Mouse (Mus musculus) CH12.LX (cell line): ENCODE data around the gene Trim47. TPM values are rescaled to one million over a fixed set of nuclear protein-coding genes. Genes with fewer than 3 reads are reported as not detected.

Source experiments
- DNase-seq: peaks from one replicate; pipeline ENCODE4 v3.0.0-alpha.2; 2013; ENCODE audit errors: extremely low read depth
- H3K27ac ChIP-seq: 2 replicates; pipeline ENCODE4 v1.5.1; 2012; ENCODE audit warnings: low read depth, mild to moderate bottlenecking, control low read depth, moderate library complexity; ENCODE audit not compliant: insufficient read depth
- H3K27me3 ChIP-seq: replicated peaks from 2 replicates; pipeline ENCODE3; 2012; ENCODE audit warnings: inconsistent platforms
- H3K36me3 ChIP-seq, 2 experiments: replicated peaks in 1 of 2; 2 replicates each; pipeline versions ENCODE3 to v1.6.1; 2012; ENCODE audit warnings: inconsistent platforms in 1 of 2, low read length in 1 of 2, mild to moderate bottlenecking in 1 of 2, mixed read lengths in 1 of 2, moderate library complexity in 1 of 2; ENCODE audit not compliant: control insufficient read depth in 1 of 2, insufficient read depth in 1 of 2
- H3K4me1 ChIP-seq, 2 experiments: 2 replicates each; pipeline ENCODE4 v1.6.1; 2012; ENCODE audit warnings: inconsistent platforms in 1 of 2, moderate library complexity in 1 of 2; ENCODE audit not compliant: insufficient read depth in 2 of 2, control insufficient read depth in 1 of 2
- H3K4me2 ChIP-seq: 2 replicates; pipeline ENCODE4 v1.6.1; 2012; ENCODE audit warnings: low read depth, mild to moderate bottlenecking, control low read depth; ENCODE audit not compliant: poor library complexity, insufficient read depth, severe bottlenecking
- H3K4me3 ChIP-seq, 3 experiments: fragments of 150-350 bp in 1 of 3; sonication (generic) in 1 of 3; replicated peaks in 1 of 3; 2 replicates each; pipeline versions ENCODE3 to v1.5.1; 2011 to 2012; ENCODE audit warnings: low read depth in 2 of 3, low read length in 2 of 3, mild to moderate bottlenecking in 2 of 3, moderate library complexity in 2 of 3, control low read depth in 1 of 3, improper control_type of control experiment in 1 of 3, inconsistent platforms in 1 of 3, mixed read lengths in 1 of 3; ENCODE audit not compliant: poor library complexity in 1 of 3
- H3K79me2 ChIP-seq: replicated peaks from 2 replicates; pipeline ENCODE4 v1.6.1; 2012; ENCODE audit warnings: mild to moderate bottlenecking, moderate library complexity; ENCODE audit not compliant: control insufficient read depth, poor library complexity, insufficient read depth, severe bottlenecking; ENCODE audit errors: extremely low read depth
- H3K9ac ChIP-seq: 2 replicates; pipeline ENCODE4 v1.6.1; 2012; ENCODE audit warnings: low read depth, mild to moderate bottlenecking, control low read depth, moderate library complexity; ENCODE audit not compliant: insufficient read depth
- H3K9me3 ChIP-seq: replicated peaks from 2 replicates; pipeline ENCODE3; 2012; ENCODE audit warnings: low read length, inconsistent platforms, mixed read lengths
- CHD1 ChIP-seq: IDR thresholded peaks from 2 replicates; pipeline ENCODE4 v1.6.1; 2012; ENCODE audit warnings: low read depth, low read length, improper control_type of control experiment, inconsistent platforms
- CHD2 ChIP-seq: IDR thresholded peaks from 2 replicates; pipeline ENCODE4 v1.6.1; 2011; ENCODE audit warnings: low read length, improper control_type of control experiment
- CTCF ChIP-seq, 2 experiments: IDR thresholded peaks in 1 of 2; conservative IDR thresholded peaks in 1 of 2; 2 replicates each; pipeline ENCODE4 v1.5.1; 2011 to 2012; ENCODE audit warnings: low read depth in 2 of 2, low read length in 2 of 2, improper control_type of control experiment in 1 of 2, inconsistent platforms in 1 of 2, mild to moderate bottlenecking in 1 of 2, moderate library complexity in 1 of 2
- E2F4 ChIP-seq: IDR thresholded peaks from 2 replicates; pipeline ENCODE4 v1.6.1; 2011; ENCODE audit warnings: low read depth, low read length, improper control_type of control experiment; ENCODE audit not compliant: insufficient replicate concordance
- GABPA ChIP-seq: IDR thresholded peaks from 2 replicates; pipeline ENCODE4 v1.6.1; 2012; ENCODE audit warnings: low read depth, low read length, improper control_type of control experiment, inconsistent platforms; ENCODE audit not compliant: insufficient replicate concordance
- HCFC1 ChIP-seq: IDR thresholded peaks from 2 replicates; pipeline ENCODE4 v1.6.1; 2012; ENCODE audit warnings: low read depth, mild to moderate bottlenecking, inconsistent platforms, low read length, improper control_type of control experiment
- IRF4 ChIP-seq: IDR thresholded peaks from 2 replicates; pipeline ENCODE4 v1.6.1; 2014; ENCODE audit warnings: low read depth, mild to moderate bottlenecking, inconsistent platforms, low read length, improper control_type of control experiment
- MAX ChIP-seq: IDR thresholded peaks from 2 replicates; pipeline ENCODE4 v1.6.1; 2011; ENCODE audit warnings: low read length, improper control_type of control experiment
- MAZ ChIP-seq: IDR thresholded peaks from 2 replicates; pipeline ENCODE4 v1.6.1; 2012; ENCODE audit warnings: low read depth, mild to moderate bottlenecking, inconsistent platforms, low read length, improper control_type of control experiment, moderate library complexity
- MYC ChIP-seq: IDR thresholded peaks from 2 replicates; pipeline ENCODE4 v1.6.1; 2011; ENCODE audit warnings: low read depth, mild to moderate bottlenecking, improper control_type of control experiment, low read length
- NRF1 ChIP-seq: IDR thresholded peaks from 2 replicates; pipeline ENCODE4 v1.6.1; 2014; ENCODE audit warnings: low read depth, mild to moderate bottlenecking, inconsistent platforms, low read length, improper control_type of control experiment, moderate library complexity
- PAX5 ChIP-seq: IDR thresholded peaks from 2 replicates; pipeline ENCODE4 v1.6.1; 2012; ENCODE audit warnings: low read length, inconsistent platforms, mixed read lengths
- POLR2A ChIP-seq: IDR thresholded peaks from 2 replicates; pipeline ENCODE4 v1.6.1; 2011; ENCODE audit warnings: low read depth, mild to moderate bottlenecking, improper control_type of control experiment, low read length
- RAD21 ChIP-seq: IDR thresholded peaks from 2 replicates; pipeline ENCODE4 v1.6.1; 2011; ENCODE audit warnings: low read depth, mild to moderate bottlenecking, low read length, improper control_type of control experiment, moderate library complexity
- SIN3A ChIP-seq: IDR thresholded peaks from 2 replicates; pipeline ENCODE4 v1.6.1; 2012; ENCODE audit warnings: low read length, improper control_type of control experiment, inconsistent platforms
- TCF12 ChIP-seq: IDR thresholded peaks from 2 replicates; pipeline ENCODE4 v1.6.1; 2014; ENCODE audit warnings: low read depth, mild to moderate bottlenecking, inconsistent platforms, low read length, improper control_type of control experiment
- UBTF ChIP-seq: IDR thresholded peaks from 2 replicates; pipeline ENCODE4 v1.6.1; 2012; ENCODE audit warnings: low read depth, mild to moderate bottlenecking, inconsistent platforms, low read length, improper control_type of control experiment, moderate library complexity
- USF1 ChIP-seq: IDR thresholded peaks from 2 replicates; pipeline ENCODE4 v1.6.1; 2014; ENCODE audit warnings: low read depth, mild to moderate bottlenecking, inconsistent platforms, low read length, improper control_type of control experiment
- ZKSCAN1 ChIP-seq: IDR thresholded peaks from 2 replicates; pipeline ENCODE4 v1.6.1; 2012; ENCODE audit warnings: low read depth, inconsistent platforms, low read length, improper control_type of control experiment, borderline replicate concordance
- ZMIZ1 ChIP-seq: IDR thresholded peaks from 2 replicates; pipeline ENCODE4 v1.6.1; 2012; ENCODE audit warnings: low read depth, mild to moderate bottlenecking, inconsistent platforms, low read length, improper control_type of control experiment
- ZNF384 ChIP-seq: IDR thresholded peaks from 2 replicates; pipeline ENCODE4 v1.6.1; 2012; ENCODE audit warnings: low read depth, low read length, improper control_type of control experiment, inconsistent platforms
- dilution Hi-C: fragments of 300-500 bp; cut with MboI; formaldehyde crosslinking; loops from 2 replicates; pipeline ENCODE4 v1.14.3; 2020; ENCODE audit warnings: low sequenced_read_pairs; ENCODE audit not compliant: extremely low pct_unique_long_range_greater_than_20kb, extremely low pct_ligation_motif_present
- in situ Hi-C: fragments of 300-500 bp; cut with MboI; formaldehyde crosslinking; loops from 3 replicates; pipeline ENCODE4 v1.14.3; 2019; ENCODE audit warnings: low sequenced_read_pairs, low pct_ligation_motif_present, low pct_unique_long_range_greater_than_20kb, mixed read lengths
- polyA plus RNA-seq: library from polyadenylated mRNA; unstranded; fragments of >175 nt; gene quantifications from 2 replicates; pipeline ENCODE4 v1.2.1, GENCODE M21; 2012; ENCODE audit warnings: low read depth; ENCODE audit not compliant: insufficient read length
- total RNA-seq, 2 experiments: library from RNA; depleted of rRNA; stranded (reverse); fragments of 300-350 nt in 1 of 2; fragments of >200 nt in 1 of 2; gene quantifications; 2 replicates each; pipeline ENCODE4 v1.2.3; 2012 to 2014

Trim47 gene
- total and polyA plus RNA-seq, 3 experiments, result 0.21 to 0.38 TPM; not detected in 1

GRCm38 (mm10) chr11:116149341-116149740 lies 22.3 kb upstream of the Trim47 start:
- Histone ChIP-seq H3K4me2 (no peak overlapping the region), H3K27me3 (no peaks in the 10 kb centered on the region), H3K79me2 (no peaks in the 10 kb centered on the region), H3K4me3 (no peak overlapping the region), H3K9me3 (no peaks in the 10 kb centered on the region), H3K4me1 (no peaks in the 10 kb centered on the region), H3K36me3 (peaks cover 99 to 100% of the 10 kb centered on the region in 2 experiments), H3K9ac (no peak overlapping the region), H3K27ac (no peak overlapping the region)
- no peak for TF ChIP-seq UBTF
- TF ChIP-seq CHD2, result no peak
- no peak for TF ChIP-seq NRF1
- TF ChIP-seq IRF4, result no peak
- no peak for TF ChIP-seq GABPA
- TF ChIP-seq E2F4, result no peak
- TF ChIP-seq RAD21, result no peak
- no peak for TF ChIP-seq ZMIZ1
- TF ChIP-seq PAX5, result no peak
- TF ChIP-seq POLR2A, result no peak
- no peak for TF ChIP-seq MYC
- TF ChIP-seq TCF12, result no peak
- no peak for TF ChIP-seq USF1
- no peak for TF ChIP-seq HCFC1
- no peak for TF ChIP-seq MAZ
- no peak for TF ChIP-seq CHD1
- TF ChIP-seq ZKSCAN1, result no peak
- TF ChIP-seq MAX, result no peak
- no peak for TF ChIP-seq CTCF (conservative IDR thresholded peaks at IDR 0.05 in 1 of 2, IDR thresholded peaks at IDR 0.05 in 1 of 2; ENCODE audit: low read depth in 2 of 2, low read length in 2 of 2)
- TF ChIP-seq SIN3A, result no peak
- dilution Hi-C loops, result no loop called here
- no peak for DNase-seq
- in situ Hi-C loops, result no loop called here

- Histone ChIP-seq H3K36me3 (peaks cover 99 to 100% of the 10 kb centered on the region in 2 experiments), H3K27me3 (no peaks in the 10 kb centered on the region), H3K4me2 (no peak overlapping the region), H3K9me3 (no peaks in the 10 kb centered on the region), H3K9ac (no peak overlapping the region), H3K27ac (no peak overlapping the region), H3K4me1 (peaks cover 0 to 5% of the 10 kb centered on the region in 2 experiments; a peak in 1 of 4 replicates), H3K79me2 (no peaks in the 10 kb centered on the region), H3K4me3 (no peak overlapping the region)
- dilution Hi-C loops (no loop called here), in situ Hi-C loops (no loop called here)
- DNase-seq, result no peak
- TF ChIP-seq CHD1 (no peak), MAX (no peak), ZNF384 (no peak), UBTF (no peak)
Observed at GRCm38 (mm10) chr11:116148761-116149221, 21.8 kb upstream of the Trim47 start.
